Mouse (Mus musculus): ENCODE measurements at regions not wholly inside any gene's neighbourhood (a gene's known extent, or its start where the extent isn't known, plus 50 kb on each side); places are given as distances from the start of the nearest gene placed in this dataset.

- no peak for TF ChIP-seq POLR2A (IDR thresholded peaks at IDR 0.05; ENCODE audit: control insufficient read depth, low read depth, low read length)
- TF ChIP-seq CTCF (IDR thresholded peaks at IDR 0.05; ENCODE audit: control insufficient read depth, insufficient read depth, insufficient replicate concordance, low read depth, low read length) = no peak
Observed at GRCm38 (mm10) chr9:31677150-31677549, 212.9 kb upstream of the Tmem45b start.
